Mouse (Mus musculus) CH12F3 (cell line): ENCODE results near the gene Zfp850.
"Not testable (repeated sequence)": the region's sequence is repeated elsewhere in the genome, so short reads cannot be mapped to it uniquely, and the experiment has no call there.

ENCODE experiments used
- in situ Hi-C: fragments of 300-500 bp; cut with MboI; formaldehyde crosslinking; loops from 2 replicates; pipeline ENCODE4 v1.14.3; 2020; ENCODE audit warnings: low sequenced_read_pairs

Gene Zfp850

GRCm38 (mm10) chr7:28013549-28014444, at the start of gene Zfp850:
Gene Zfp850, minus strand, starts transcription at chr7:28014115.
- in situ Hi-C loops: no loop called here

GRCm38 (mm10) chr7:28059972-28060371, 46.1 kb upstream of the Zfp850 start:
- in situ Hi-C loops: no loop called here

GRCm38 (mm10) chr7:28053046-28053930, 39.4 kb upstream of the Zfp850 start:
- in situ Hi-C loops: no loop called here

DNA sequence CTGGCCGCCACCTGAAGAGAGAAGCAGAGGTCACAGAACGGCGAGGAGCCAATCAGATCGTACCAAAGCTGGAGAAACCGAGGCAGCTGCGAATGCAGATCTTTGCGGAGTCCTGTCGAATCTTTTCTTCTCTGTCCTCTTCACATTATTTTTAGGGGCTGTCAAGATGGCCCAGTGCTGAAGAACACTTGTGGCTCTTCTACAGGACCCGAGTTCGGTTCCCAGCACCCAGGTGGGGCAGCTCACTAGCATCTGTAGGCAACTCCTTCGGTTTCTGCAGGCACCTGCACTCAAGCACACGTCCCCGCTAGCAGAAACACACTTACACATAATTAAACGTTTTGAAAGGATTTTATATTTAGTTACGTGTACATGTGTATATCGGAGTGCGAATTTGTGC, 36.7 kb upstream of the Zfp850 start:
- in situ Hi-C loops: no loop called here

DNA sequence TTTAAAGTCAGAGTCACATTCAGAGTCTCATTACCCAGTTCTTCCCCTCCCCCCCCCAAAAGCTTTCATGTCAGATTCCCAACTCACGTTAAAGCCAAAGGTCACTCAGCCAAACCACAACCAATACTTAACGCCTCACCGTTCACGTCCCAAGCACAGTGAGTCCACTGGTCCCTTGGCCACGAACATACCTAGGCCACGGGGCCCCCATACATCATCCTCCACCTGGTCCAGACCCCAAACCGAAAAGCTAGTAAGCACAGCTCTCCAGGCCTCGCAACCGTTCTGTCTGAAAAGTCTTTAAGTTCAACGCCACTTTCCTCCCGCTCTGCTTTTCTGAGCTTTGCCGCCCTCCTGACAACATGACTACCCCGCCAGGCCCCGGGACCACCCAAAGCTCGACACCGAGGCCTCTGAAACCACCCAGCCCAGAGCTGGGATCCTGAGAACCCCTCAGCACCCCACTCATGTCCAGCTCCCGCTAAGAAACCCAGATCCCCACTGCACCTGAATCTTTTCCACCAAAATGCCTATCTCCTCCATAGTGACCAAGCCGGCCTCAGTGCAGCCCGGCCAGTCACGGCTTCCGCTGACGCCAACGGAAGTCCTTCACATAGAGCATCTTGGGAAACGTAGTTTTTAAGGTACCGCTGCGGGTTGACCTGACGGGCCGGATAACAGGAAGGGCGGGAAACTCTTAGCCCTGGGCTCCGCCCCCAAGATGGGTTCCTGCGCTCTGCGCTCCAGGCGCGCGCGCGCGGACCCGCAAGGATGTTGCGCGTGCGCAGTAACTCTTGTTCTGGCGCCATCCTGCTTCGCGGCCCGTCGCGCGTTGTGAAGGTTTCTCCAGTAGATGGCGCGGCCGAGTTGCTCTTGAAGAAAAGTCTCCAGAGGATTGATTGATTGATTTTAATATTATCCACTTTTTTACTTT, 35.8 kb upstream of the Zfp850 start, which contains the start of gene Psmc4:
TSS of gene Psmc4 (minus strand) at position 626 of the 934 bp plus-strand sequence.
- in situ Hi-C loops: no loop called here

- in situ Hi-C loops: no loop called here
Measured at GRCm38 (mm10) chr7:28044524-28044923, 30.6 kb upstream of the Zfp850 start.

GRCm38 (mm10) chr7:28014445-28014810, 513 bp upstream of the Zfp850 start:
- in situ Hi-C loops: no loop called here

DNA sequence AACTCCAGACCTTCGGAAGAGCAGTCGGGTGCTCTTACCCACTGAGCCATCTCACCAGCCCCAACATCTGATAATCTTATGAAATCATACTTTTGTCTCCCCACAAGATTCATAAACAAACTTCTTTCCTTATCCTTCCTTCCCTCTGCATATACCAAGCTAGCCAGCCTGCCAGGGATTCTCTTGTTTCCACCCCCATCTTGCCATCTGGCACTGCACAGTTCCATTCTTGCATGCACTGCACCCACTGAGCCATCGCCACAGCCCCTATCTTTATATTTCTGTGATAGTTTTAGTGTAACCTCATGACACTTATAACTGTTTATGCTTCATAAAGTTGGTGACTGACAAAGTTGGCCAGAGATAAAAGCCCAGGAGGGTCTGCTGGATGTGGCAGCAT, 3.6 kb downstream of the Zfp850 start:
- in situ Hi-C loops: no loop called here

DNA sequence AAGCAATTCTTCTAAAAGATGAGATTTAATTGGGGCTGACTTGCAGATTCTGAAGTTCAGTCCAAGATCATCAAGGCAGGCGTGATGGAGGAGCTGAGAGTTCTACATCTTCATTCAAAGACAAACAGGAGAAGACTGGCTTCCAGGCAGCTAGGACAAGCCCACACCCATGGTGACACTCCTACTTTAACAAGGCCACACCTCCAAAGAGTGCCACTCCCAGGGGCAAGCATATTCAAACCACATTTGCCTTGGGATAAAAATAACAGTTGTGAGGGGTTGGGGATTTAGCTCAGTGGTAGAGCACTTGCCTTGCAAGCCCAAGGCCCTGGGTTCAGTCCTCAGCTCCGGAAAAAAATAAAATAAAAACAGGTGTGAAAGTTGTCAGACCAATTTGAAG, 31.7 kb downstream of the Zfp850 start:
- in situ Hi-C loops: no loop called here

DNA sequence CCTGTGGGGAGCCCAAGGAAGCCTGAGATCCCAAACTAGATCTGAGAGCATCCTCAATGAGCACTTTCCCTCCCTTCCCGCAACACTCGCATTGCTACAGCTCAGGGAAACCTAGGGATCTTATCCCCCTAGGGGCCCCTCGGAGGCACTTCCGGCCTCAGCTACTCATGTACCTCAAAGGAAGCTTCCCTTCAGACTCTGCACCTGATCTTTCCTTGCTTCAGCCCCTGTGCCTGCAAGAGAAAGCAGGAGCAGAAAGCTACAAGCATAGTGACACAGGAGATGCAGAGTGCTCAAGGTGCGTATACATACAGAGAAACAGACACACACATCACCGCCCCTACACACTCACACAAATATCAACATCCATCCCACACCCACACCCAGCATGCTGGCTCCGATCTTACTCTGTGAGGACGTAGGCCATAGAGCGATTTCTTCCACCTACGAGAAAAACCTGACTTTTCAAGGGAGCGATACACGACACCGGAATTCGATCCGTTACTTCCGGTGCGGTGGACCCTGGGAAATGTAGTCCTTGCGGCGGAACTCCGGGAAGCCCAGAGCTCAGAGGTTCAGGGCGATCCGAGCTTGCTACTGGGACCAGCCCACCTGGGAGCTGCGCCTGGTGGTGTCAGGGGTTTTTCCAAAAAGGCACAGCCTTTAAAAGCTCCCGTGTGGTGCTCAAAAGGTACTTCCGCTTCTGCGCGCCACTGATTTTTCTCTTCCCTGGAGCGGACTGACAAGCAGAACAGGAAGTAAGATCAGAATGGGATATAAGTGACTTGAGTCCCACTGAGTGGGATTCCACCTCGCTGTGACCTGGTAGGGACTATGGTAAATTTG, 35.0 kb downstream of the Zfp850 start, which contains the start of gene Zfp780b:
TSS of gene Zfp780b (minus strand) at position 489 of the 846 bp plus-strand sequence.
- in situ Hi-C loops: no loop called here

- in situ Hi-C loops: not testable (repeated sequence)
Measured at GRCm38 (mm10) chr7:27949451-27949850, 64.5 kb downstream of the Zfp850 start.

- in situ Hi-C loops: not testable (repeated sequence)
Measured at GRCm38 (mm10) chr7:27941869-27942268, 72.0 kb downstream of the Zfp850 start.
